Mouse (Mus musculus) c-Kit-positive CD71-positive TER-119-positive erythroid progenitor cells, embryonic 14.5 days (primary cell): Measurements from ENCODE around the gene Olfr697.
"Not testable (repeated sequence)": the region's sequence is repeated elsewhere in the genome, so short reads cannot be mapped to it uniquely, and the experiment has no call there.

ENCODE experiments used
- DNase-seq: peaks from one replicate; pipeline ENCODE4 v3.0.0-alpha.2; 2013; ENCODE audit warnings: low spot score

The Olfr697 gene

GRCm38 (mm10) chr7:106742343-106742742 is at the start of gene Olfr697:
TSS of gene Olfr697 (minus strand) at chr7:106742443.
- no peak for DNase-seq

DNA sequence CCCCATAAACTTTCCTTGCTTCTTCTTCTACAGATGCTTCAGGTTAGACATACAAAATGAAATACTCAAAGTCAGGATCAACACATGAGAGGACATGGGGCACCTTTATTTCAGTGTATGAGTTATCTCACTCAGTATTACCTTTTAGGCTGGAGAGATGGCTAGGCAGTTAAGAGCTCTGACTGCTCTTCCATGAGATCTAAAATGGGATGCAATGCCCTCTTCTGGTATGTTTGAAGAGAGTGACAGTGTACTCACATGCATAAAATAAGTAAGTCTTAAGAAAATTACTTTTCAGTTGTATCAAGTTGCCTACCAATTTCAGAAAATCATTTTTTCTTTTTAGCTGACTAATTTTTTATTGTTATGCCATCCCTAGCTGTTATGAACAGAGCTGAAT is 46.1 kb upstream of the Olfr697 start:
- no peak for DNase-seq

GRCm38 (mm10) chr7:106761008-106761407 is 18.8 kb upstream of the Olfr697 start:
- not testable (repeated sequence) for DNase-seq

- no peak for DNase-seq
Measured at GRCm38 (mm10) chr7:106758800-106759199, 16.6 kb upstream of the Olfr697 start.

DNA sequence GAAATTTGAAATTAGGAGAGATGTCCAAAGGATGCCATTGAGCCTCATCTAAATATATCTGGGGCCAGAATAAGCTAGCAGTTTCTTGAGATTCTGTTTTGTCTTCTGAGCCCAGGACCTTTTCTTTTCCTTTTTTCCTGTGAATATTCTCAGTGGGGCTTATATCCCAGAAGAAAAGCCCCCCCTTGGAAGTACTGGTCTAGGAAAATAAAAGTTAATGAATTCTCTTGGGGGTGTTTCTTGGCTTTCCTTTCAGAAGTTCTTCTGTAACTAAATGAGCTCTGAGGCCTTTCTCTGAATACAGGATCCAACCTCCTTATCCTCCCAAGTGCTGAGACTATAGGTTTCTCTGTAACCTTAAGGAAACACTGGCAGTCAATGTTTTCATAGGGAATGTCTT is 13.1 kb upstream of the Olfr697 start, which contains the start of gene Olfr698:
TSS of gene Olfr698 (minus strand) at position 101 of the 400 bp plus-strand sequence.
- no peak for DNase-seq

DNA sequence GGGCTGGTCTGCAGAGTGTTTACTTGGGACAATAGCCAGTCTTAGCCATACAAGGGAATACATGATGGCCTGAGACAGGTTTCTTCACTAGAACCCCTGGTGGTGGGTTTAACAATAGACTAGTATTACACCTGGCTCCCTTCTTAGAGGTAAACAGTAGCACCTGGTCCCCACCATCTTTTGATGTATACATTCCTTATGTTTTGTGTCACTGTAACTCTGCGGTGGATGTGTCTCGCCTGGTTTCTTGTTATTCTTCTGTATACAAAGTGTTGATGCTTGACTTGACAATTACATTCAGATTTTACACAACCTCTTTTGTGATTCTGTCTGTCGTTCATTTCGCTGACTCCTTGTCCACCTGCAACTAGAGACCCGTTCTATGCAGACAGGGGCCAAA is 3.6 kb upstream of the Olfr697 start:
- DNase-seq: no peak

GRCm38 (mm10) chr7:106737028-106737427 is 5.2 kb downstream of the Olfr697 start:
- DNase-seq: no peak

DNA sequence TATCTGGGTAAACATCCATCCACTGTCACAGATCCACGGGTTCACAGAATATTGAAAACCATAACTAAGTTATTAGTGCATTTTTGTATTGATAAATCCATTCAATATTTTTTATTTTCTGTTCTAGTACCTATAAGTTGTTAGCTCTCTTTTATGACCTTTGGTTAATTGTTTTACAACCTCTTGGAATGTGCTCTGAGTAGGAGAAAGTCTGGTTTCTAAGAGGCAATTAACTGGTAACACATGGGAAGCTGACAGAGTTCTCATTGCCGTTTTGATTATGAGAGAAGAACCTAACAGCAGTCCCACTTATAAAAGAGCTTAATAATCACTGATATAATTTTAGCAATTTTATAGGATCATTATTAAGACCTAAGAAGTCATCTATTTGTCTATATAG is 8.5 kb downstream of the Olfr697 start:
- no peak for DNase-seq

- DNase-seq: not testable (repeated sequence)
Measured at GRCm38 (mm10) chr7:106725654-106726053, 16.6 kb downstream of the Olfr697 start.

DNA sequence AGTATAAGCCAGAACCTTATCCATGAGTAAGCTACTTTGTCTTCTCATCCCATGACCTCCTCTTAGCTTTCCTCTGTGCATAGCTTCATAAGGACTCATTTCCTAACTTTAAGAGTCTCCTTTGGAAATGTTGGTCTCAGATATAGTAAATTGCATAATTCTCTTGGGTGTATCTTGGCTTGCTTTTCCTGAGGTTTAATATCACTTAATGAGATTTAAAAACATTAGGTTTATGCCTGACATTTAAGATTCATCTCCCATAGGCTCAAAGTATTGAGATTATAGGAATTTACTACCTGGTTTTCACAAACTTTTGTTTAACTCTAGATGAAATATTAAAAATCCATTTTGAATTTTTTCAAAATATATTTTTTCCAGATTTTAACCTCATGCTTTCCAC is 25.9 kb downstream of the Olfr697 start, which contains the start of gene Olfr695:
TSS of gene Olfr695 (minus strand) at position 101 of the 400 bp plus-strand sequence.
- DNase-seq: no peak

DNA sequence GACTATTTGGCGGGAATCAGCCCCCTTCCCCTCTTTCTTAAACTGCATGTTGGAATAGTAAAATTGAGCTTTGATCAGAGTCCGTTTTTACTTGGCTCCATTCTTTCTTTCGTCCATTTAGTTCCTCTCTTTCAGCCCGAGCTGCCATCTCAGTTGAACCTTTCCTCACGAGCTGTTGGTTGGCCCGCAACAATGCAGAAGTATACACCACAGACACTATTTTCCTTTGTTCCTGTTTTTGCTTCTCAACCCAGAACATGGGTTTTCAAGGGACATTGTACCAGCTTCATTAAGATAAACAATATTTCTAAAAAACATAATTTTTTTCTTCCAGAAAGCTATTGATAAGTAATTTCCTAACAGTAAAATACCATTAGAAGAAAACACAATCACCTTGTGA is 30.8 kb downstream of the Olfr697 start:
- DNase-seq: no peak

DNA sequence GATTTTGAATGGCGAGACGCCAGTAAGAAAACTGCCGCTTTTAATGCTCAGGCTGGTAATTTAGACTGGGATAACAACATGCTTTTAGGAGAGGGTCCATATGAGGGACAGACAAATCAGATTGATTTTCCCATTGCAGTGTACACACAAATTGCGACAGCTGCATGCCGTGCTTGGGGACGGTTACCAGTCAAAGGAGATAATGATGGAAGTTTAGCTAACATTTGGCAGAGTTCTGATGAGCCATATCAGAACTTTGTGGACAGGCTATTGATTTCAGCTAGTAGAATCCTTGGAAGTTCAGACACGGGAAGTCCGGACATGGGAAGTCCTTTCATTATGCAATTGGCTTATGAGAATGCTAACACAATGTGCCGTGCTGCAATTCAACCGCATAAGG is 34.5 kb downstream of the Olfr697 start:
- not testable (repeated sequence) for DNase-seq

DNA sequence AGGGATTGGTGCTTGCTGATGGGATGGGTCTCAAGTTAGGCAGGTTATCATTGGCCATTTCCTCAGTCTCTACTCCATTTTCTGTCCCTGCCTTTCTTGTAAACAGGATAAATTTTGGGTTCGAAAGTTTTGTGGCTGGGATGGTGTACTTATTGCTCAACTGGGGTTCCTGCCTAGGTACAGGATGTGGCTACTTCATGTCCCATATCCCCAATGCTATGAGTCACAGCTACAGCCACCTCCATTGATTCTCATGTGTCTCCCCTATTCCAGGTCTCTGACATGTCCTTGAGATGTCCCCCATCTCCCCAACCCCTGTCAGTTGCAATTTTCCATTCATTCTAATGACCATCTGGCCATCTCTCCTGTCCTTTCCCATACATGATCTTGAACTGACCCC is 45.4 kb downstream of the Olfr697 start:
- DNase-seq: no peak

DNA sequence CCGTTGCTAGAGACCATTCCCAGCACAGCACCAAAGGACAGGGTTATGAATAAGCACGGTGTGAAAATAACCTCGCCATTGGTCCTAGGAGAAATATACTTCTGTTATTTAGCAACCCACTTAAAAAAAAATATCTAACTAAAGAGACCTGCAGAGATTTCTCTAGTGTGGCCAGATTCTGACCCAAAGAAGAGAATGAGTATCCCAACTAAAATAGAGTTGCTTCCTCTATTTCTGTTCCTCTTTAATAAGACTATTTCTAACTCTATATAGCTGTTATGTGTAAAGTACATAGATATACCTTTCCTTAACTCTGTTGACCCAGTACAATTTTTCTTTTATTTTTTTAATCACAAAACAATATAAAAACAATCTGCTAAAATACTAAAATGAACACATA is 49.3 kb downstream of the Olfr697 start:
- no peak for DNase-seq

DNA sequence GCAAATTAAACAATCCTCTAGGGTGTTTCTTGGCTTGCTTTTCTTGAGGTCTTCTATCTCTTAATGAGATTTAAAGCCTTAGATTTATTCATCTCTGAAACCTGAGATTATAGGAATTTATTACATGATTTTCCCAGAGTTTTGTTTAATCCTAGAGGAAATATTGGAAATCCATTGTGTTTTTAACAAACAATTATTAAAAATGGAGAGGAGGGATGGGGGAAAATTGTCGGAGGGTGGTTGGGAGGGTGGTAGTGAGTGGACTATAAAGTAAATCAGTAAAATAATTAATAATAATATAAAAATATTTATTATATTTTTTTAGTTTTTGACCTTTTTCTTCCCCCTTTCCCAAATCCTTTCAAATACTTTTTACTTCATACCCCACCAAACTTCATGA is 50.5 kb downstream of the Olfr697 start, which contains the start of gene Olfr694:
TSS of gene Olfr694 (minus strand) at position 101 of the 400 bp plus-strand sequence.
- no peak for DNase-seq
